Mouse (Mus musculus) kidney, postnatal 14 days (tissue): ENCODE measurements around the gene Sh3d21.

Source experiments
- DNase-seq: peaks from one replicate; pipeline ENCODE4 v3.0.0; 2022; ENCODE audit warnings: mixed read lengths

Gene Sh3d21

GRCm38 (mm10) chr4:126141021-126141420 lies 22.3 kb downstream of the Sh3d21 start:
- DNase-seq: peak; percentile 55

- no peak for DNase-seq
These were observed 25.5 kb downstream of the Sh3d21 start for GRCm38 (mm10) chr4:126137773-126138172.

- DNase-seq: no peak
These were observed 28.7 kb downstream of the Sh3d21 start for GRCm38 (mm10) chr4:126134639-126135038.

- no peak for DNase-seq
These were observed 29.1 kb downstream of the Sh3d21 start for GRCm38 (mm10) chr4:126134236-126134635.

GRCm38 (mm10) chr4:126132636-126133264 lies 30.5 kb downstream of the Sh3d21 start:
- DNase-seq: no peak

GRCm38 (mm10) chr4:126131290-126132121 lies 31.8 kb downstream of the Sh3d21 start:
- DNase-seq: peak; percentile 61

- DNase-seq: peak; percentile 80
These were observed 32.8 kb downstream of the Sh3d21 start for GRCm38 (mm10) chr4:126130502-126130901.

GRCm38 (mm10) chr4:126123309-126124040 lies 39.8 kb downstream of the Sh3d21 start:
- DNase-seq: no peak

- no peak for DNase-seq
These were observed 42.8 kb downstream of the Sh3d21 start for GRCm38 (mm10) chr4:126120506-126120905.

GRCm38 (mm10) chr4:126120052-126120451 lies 43.2 kb downstream of the Sh3d21 start:
- no peak for DNase-seq

GRCm38 (mm10) chr4:126119051-126119450 lies 44.2 kb downstream of the Sh3d21 start:
- no peak for DNase-seq

GRCm38 (mm10) chr4:126118651-126119050 lies 44.6 kb downstream of the Sh3d21 start:
- no peak for DNase-seq

- DNase-seq: no peak
These were observed 46.2 kb downstream of the Sh3d21 start for GRCm38 (mm10) chr4:126117116-126117515.

- no peak for DNase-seq
These were observed 47.3 kb downstream of the Sh3d21 start for GRCm38 (mm10) chr4:126115871-126116521.

GRCm38 (mm10) chr4:126115411-126115810 lies 47.9 kb downstream of the Sh3d21 start:
- no peak for DNase-seq

- peak; percentile 77 for DNase-seq
These were observed 49.3 kb downstream of the Sh3d21 start for GRCm38 (mm10) chr4:126113943-126114342.

- DNase-seq: no peak
These were observed 50.0 kb downstream of the Sh3d21 start for GRCm38 (mm10) chr4:126113243-126113642.

- peak; percentile 62 for DNase-seq
These were observed 52.1 kb downstream of the Sh3d21 start for GRCm38 (mm10) chr4:126111153-126111549.

- peak; percentile 91 for DNase-seq
These were observed 52.7 kb downstream of the Sh3d21 start for GRCm38 (mm10) chr4:126110374-126111152.

GRCm38 (mm10) chr4:126109613-126110373 lies 53.5 kb downstream of the Sh3d21 start:
- DNase-seq: no peak

- DNase-seq: peak; percentile 91
These were observed 55.1 kb downstream of the Sh3d21 start for GRCm38 (mm10) chr4:126108061-126108740.
